Mouse (Mus musculus) kidney, adult 2 months (tissue): ENCODE measurements around the gene Dhx37.
A peak's percentile ranks its signal among the peaks of the same experiment; 100 is the strongest.

ENCODE experiments used
- CTCF ChIP-seq: fragments of 200-500 bp; conservative IDR thresholded peaks from 2 replicates; pipeline ENCODE4 v1.5.1; 2011; ENCODE audit warnings: low read depth, mild to moderate bottlenecking, control low read depth, low read length, moderate library complexity, mixed read lengths; ENCODE audit not compliant: insufficient read depth, insufficient read length
- POLR2A ChIP-seq: fragments of 200-500 bp; IDR thresholded peaks from one replicate; pipeline ENCODE4 v1.6.1; 2011; ENCODE audit warnings: low read depth, low read length, control low read depth

DNA sequence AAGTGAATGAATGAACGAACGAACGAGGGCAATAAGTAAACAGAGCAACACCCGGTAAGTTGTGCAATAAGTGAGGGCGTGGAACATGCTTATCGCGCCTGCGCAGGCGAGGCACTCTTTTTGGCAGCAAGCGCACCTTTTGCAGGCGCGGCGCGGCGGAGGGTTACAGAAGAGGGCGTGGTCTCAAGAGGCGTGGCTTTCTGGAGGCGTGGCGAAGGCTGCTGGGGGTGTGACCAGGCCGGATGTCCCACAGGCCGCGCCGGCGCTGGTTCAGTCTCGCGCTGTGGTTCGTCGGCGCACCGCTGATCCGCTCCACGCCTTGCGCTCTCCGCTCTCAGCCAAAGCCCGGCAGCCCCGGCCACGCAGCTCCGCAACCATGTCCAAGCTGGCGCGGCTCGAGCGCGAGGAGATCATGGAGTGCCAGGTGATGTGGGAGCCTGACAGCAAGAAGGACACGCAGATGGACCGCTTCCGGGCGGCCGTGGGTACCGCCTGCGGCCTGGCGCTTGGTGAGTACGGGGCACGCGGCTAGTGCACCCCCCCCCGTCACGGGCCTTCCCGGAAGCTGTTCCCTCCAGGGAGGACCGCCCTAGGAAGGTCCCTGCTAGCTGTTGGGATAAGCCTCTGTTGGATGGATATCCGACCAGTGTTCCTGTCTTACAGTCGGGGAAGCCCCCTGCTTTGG is 41.8 kb upstream of the Dhx37 start, which contains the start of gene Aacs:
- TF ChIP-seq CTCF (no peak), POLR2A (peak; percentile 97)
